Mouse (Mus musculus): Measurements from ENCODE around the gene Dtx3l. TPM values are rescaled to one million over a fixed set of nuclear protein-coding genes. Genes with fewer than 3 reads are reported as not detected.
"Not testable (repeated sequence)": the region's sequence is repeated elsewhere in the genome, so short reads cannot be mapped to it uniquely, and the experiment has no call there.

Gene Dtx3l
- 3.4 and 4.0 TPM in 2 replicates for polyA plus RNA-seq (2014; fragmentation: Nextera tagmentation; extraction: Ambion mirVana)

DNA sequence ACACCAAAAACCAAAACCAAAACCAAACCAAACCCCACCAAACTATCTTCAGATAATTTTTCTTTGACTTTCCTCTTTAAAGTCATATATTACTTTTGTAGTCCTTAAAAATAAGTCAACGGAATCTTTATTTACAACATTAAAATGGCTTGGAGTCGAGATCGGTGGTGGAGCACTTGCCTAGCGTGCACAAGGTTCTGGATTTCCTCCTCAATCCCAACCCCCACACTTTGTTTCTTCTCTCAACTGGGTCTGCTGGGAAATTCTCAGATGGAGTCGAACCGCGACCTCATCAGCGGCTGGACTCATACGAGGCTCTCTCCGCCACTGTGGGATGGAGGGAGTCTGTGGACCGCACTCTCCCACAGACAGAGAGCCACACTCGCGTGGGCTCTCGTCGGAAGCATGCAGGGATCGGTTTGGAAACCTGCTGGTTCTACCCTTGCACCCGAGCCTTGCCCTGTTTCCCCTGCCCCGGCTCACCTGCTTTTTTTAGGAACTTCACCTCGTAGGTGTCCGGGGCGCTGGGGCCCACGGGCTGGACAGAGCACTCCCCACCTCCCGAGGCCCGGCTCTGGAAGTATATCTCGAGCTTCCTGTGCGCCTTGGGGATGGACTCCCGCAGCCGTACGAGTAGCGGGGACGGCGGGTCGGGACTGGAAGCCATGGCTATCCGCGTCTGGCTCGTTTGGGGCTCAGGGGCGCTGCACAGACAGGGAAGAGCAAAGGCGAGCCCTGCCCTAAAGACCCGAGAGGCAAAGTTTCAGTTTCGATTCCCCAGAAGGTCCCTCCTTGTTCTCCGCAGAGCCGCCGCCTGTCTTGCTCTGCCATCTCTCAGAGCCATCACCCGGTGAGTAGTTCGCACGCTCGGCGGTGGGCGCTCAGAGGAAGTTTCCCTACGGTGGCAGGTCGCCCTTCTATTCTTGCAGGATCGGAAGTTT, at the start of gene Dtx3l, which contains the start of gene Parp9:
Gene Dtx3l (minus strand): TSS at position 941 of the 941 bp plus-strand sequence.
Gene Parp9 (plus strand): TSS at position 260 of the 941 bp plus-strand sequence.
- H3K4me1 ChIP-seq (ENCODE audit: control insufficient read depth, insufficient read depth, low read length) = no peaks in the 10 kb centered on the region
- H3K9me3 ChIP-seq (replicated peaks; ENCODE audit: control insufficient read depth, low read length) = no peaks in the 10 kb centered on the region
- H3K27me3 ChIP-seq (ENCODE audit: control insufficient read depth, insufficient read depth, low read length) = no peaks in the 10 kb centered on the region
- H3K9ac ChIP-seq (ENCODE audit: low read depth, low read length) = peak within 1 kb of the TSS; percentile 83
- peak within 1 kb of the TSS; percentile 54; the same call in 1 of the 2 replicates for H3K27ac ChIP-seq (ENCODE audit: low read depth, low read length)
- peak within 1 kb of the TSS; percentile 75 for H3K4me3 ChIP-seq (ENCODE audit: low read depth, low read length)
- peak within 1 kb of the TSS; percentile 87 for H3K4me2 ChIP-seq
- peak; percentile 62; the same call in 1 of the 2 replicates for ATAC-seq (replicated peaks; ENCODE audit: insufficient number of reproducible peaks, low FRiP score, low TSS enrichment)
- H3K36me3 ChIP-seq (ENCODE audit: control insufficient read depth, insufficient read depth, low read length) = no peaks in the 10 kb centered on the region
- 2% methylated on average over 52 of the region's 52 CpGs for WGBS (ENCODE audit: insufficient replicate concordance)

DNA sequence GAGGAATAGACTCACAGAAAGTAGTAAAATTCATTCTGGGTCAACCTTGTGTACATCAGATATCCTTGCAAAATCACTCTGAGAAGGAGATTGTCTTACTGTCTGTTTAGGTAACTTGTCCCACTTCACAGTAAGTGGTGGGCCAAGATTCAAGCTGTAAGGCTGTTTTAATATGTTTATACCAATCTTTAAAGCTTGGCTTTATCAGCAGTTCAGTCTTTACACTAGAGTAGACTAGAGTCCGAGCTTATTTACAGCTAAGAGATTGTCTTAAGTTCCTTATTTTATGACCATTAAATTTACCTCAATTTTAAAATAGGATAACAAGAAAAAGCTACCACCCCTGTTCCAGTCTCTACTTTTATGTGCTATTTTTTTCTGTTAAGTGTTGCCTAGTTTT, 49.0 kb upstream of the Dtx3l start:
- Histone ChIP-seq H3K27me3 (ENCODE audit: control insufficient read depth, insufficient read depth, low read length) (no peaks in the 10 kb centered on the region), H3K4me2 (no peak overlapping the region), H3K9me3 (replicated peaks; ENCODE audit: control insufficient read depth, low read length) (no peaks in the 10 kb centered on the region), H3K4me1 (ENCODE audit: control insufficient read depth, insufficient read depth, low read length) (peaks cover 4% of the 10 kb centered on the region; the same call in 1 of the 2 replicates), H3K9ac (ENCODE audit: low read depth, low read length) (no peak overlapping the region), H3K27ac (ENCODE audit: low read depth, low read length) (no peak overlapping the region), H3K36me3 (ENCODE audit: control insufficient read depth, insufficient read depth, low read length) (no peaks in the 10 kb centered on the region), H3K4me3 (ENCODE audit: low read depth, low read length) (no peak overlapping the region)
- WGBS (ENCODE audit: insufficient replicate concordance) = 74% methylated on average over 1 of the region's 1 CpGs
- no peak for ATAC-seq (replicated peaks; ENCODE audit: insufficient number of reproducible peaks, low FRiP score, low TSS enrichment)

DNA sequence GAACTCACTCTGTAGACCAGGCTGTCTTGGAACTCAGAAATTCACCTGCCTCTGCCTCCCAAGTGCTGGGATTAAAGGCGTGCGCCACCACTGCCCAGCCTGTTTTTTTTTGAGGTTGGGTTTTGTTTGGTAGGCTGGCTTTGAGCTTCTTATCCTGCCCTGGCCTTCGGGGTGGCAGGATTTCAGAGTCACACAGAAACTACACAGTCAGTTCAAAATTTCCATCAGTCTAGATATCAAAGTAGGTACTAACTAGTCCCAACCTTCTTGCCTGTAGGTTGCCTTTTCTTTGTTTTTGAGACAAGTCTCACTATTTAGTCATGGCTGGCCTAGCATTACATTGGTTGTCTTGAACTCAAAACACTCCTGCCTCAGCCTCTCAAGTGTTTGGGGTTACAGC, 45.5 kb upstream of the Dtx3l start:
- Histone ChIP-seq H3K27ac (ENCODE audit: low read depth, low read length) (no peak overlapping the region), H3K9me3 (replicated peaks; ENCODE audit: control insufficient read depth, low read length) (no peaks in the 10 kb centered on the region), H3K4me3 (ENCODE audit: low read depth, low read length) (peak overlapping the region; percentile 95), H3K4me1 (ENCODE audit: control insufficient read depth, insufficient read depth, low read length) (peaks cover 4% of the 10 kb centered on the region; the same call in 1 of the 2 replicates), H3K36me3 (ENCODE audit: control insufficient read depth, insufficient read depth, low read length) (no peaks in the 10 kb centered on the region), H3K9ac (ENCODE audit: low read depth, low read length) (peak overlapping the region; percentile 95), H3K4me2 (peak overlapping the region; percentile 77), H3K27me3 (ENCODE audit: control insufficient read depth, insufficient read depth, low read length) (no peaks in the 10 kb centered on the region)
- no peak for ATAC-seq (replicated peaks; ENCODE audit: insufficient number of reproducible peaks, low FRiP score, low TSS enrichment)
- 55% methylated on average over 3 of the region's 3 CpGs for WGBS (ENCODE audit: insufficient replicate concordance)

- Histone ChIP-seq H3K4me3 (ENCODE audit: low read depth, low read length) (peak overlapping the region; percentile 95), H3K27me3 (ENCODE audit: control insufficient read depth, insufficient read depth, low read length) (no peaks in the 10 kb centered on the region), H3K9me3 (replicated peaks; ENCODE audit: control insufficient read depth, low read length) (no peaks in the 10 kb centered on the region), H3K4me1 (ENCODE audit: control insufficient read depth, insufficient read depth, low read length) (peaks cover 4% of the 10 kb centered on the region; the same call in 1 of the 2 replicates), H3K36me3 (ENCODE audit: control insufficient read depth, insufficient read depth, low read length) (no peaks in the 10 kb centered on the region), H3K27ac (ENCODE audit: low read depth, low read length) (peak overlapping the region; percentile 100), H3K9ac (ENCODE audit: low read depth, low read length) (peak overlapping the region; percentile 95), H3K4me2 (peak overlapping the region; percentile 77)
- under 1% methylated on average over 63 of the region's 86 CpGs for WGBS (ENCODE audit: insufficient replicate concordance)
- ATAC-seq (replicated peaks; ENCODE audit: insufficient number of reproducible peaks, low FRiP score, low TSS enrichment) = peak; percentile 66
Observed at GRCm38 (mm10) chr16:35983517-35984101, 44.7 kb upstream of the Dtx3l start.

- Histone ChIP-seq H3K27me3 (ENCODE audit: control insufficient read depth, insufficient read depth, low read length) (no peaks in the 10 kb centered on the region), H3K27ac (ENCODE audit: low read depth, low read length) (peak overlapping the region; percentile 100), H3K4me3 (ENCODE audit: low read depth, low read length) (peak overlapping the region; percentile 95), H3K36me3 (ENCODE audit: control insufficient read depth, insufficient read depth, low read length) (no peaks in the 10 kb centered on the region), H3K9ac (ENCODE audit: low read depth, low read length) (peak overlapping the region; percentile 95), H3K4me2 (peak overlapping the region; percentile 77), H3K9me3 (replicated peaks; ENCODE audit: control insufficient read depth, low read length) (no peaks in the 10 kb centered on the region), H3K4me1 (ENCODE audit: control insufficient read depth, insufficient read depth, low read length) (peaks cover 4% of the 10 kb centered on the region; the same call in 1 of the 2 replicates)
- WGBS (ENCODE audit: insufficient replicate concordance) = under 1% methylated on average over 48 of the region's 54 CpGs
- ATAC-seq (replicated peaks; ENCODE audit: insufficient number of reproducible peaks, low FRiP score, low TSS enrichment) = peak; percentile 88
Observed at GRCm38 (mm10) chr16:35982902-35983516, 44.1 kb upstream of the Dtx3l start.

DNA sequence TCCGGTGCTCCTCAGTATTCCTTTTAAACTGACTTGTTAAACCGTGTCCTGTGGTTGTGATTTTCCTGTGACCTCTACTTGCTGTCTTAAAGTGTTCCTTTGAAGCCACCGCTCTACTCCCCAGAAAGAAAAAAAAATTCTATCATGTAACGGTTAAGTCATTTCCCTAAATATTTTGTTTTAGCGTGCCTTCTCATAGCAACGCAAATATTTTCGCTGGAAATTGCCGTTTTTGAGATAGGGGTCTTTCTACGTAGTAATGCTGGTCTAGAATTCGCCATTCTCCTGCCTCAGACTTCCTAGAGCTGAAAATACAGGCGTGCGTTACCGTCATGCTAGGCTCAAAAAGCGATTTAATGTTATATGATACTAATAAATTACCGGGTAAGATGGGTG, 43.6 kb upstream of the Dtx3l start:
- no peak for ATAC-seq (replicated peaks; ENCODE audit: insufficient number of reproducible peaks, low FRiP score, low TSS enrichment)
- no peaks in the 10 kb centered on the region for H3K27me3 ChIP-seq (ENCODE audit: control insufficient read depth, insufficient read depth, low read length)
- H3K9me3 ChIP-seq (replicated peaks; ENCODE audit: control insufficient read depth, low read length) = no peaks in the 10 kb centered on the region
- H3K4me1 ChIP-seq (ENCODE audit: control insufficient read depth, insufficient read depth, low read length) = peaks cover 4% of the 10 kb centered on the region; the same call in 1 of the 2 replicates
- peak overlapping the region; percentile 95 for H3K9ac ChIP-seq (ENCODE audit: low read depth, low read length)
- H3K4me3 ChIP-seq (ENCODE audit: low read depth, low read length) = peak overlapping the region; percentile 95
- no peaks in the 10 kb centered on the region for H3K36me3 ChIP-seq (ENCODE audit: control insufficient read depth, insufficient read depth, low read length)
- H3K27ac ChIP-seq (ENCODE audit: low read depth, low read length) = peak overlapping the region; percentile 100; the same call in 1 of the 2 replicates
- WGBS (ENCODE audit: insufficient replicate concordance) = 3% methylated on average over 15 of the region's 15 CpGs
- peak overlapping the region; percentile 77 for H3K4me2 ChIP-seq

DNA sequence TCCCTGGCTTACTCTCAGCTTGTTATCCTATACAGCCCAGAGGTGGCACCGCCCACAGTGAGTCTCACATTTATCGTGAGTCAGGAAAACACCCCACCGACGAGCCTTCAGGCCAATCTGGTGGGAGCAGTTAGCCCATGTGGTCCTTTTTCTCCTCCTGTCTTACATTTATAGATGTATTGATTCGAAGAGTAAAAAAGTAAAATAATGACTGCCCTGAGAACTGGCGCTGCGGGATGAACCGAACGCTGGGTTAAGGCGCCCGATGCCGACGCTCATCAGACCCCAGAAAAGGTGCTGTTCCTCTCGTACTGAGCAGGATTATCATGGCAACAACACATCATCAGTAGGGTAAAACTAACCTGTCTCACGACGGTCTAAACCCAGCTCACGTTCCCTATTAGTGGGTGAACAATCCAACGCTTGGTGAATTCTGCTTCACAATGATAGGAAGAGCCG, 42.4 kb upstream of the Dtx3l start:
- WGBS (ENCODE audit: insufficient replicate concordance) = 42% methylated on average over 19 of the region's 19 CpGs
- Histone ChIP-seq H3K27me3 (ENCODE audit: control insufficient read depth, insufficient read depth, low read length) (no peaks in the 10 kb centered on the region), H3K27ac (ENCODE audit: low read depth, low read length) (no peak overlapping the region), H3K9ac (ENCODE audit: low read depth, low read length) (no peak overlapping the region), H3K4me1 (ENCODE audit: control insufficient read depth, insufficient read depth, low read length) (peaks cover 4% of the 10 kb centered on the region; the same call in 1 of the 2 replicates), H3K4me2 (0 out of 2 replicates have a peak overlapping the region, but pooled peaks have one; percentile 4), H3K4me3 (ENCODE audit: low read depth, low read length) (no peak overlapping the region), H3K9me3 (replicated peaks; ENCODE audit: control insufficient read depth, low read length) (no peaks in the 10 kb centered on the region), H3K36me3 (ENCODE audit: control insufficient read depth, insufficient read depth, low read length) (no peaks in the 10 kb centered on the region)
- ATAC-seq (replicated peaks; ENCODE audit: insufficient number of reproducible peaks, low FRiP score, low TSS enrichment) = peak; percentile 96

DNA sequence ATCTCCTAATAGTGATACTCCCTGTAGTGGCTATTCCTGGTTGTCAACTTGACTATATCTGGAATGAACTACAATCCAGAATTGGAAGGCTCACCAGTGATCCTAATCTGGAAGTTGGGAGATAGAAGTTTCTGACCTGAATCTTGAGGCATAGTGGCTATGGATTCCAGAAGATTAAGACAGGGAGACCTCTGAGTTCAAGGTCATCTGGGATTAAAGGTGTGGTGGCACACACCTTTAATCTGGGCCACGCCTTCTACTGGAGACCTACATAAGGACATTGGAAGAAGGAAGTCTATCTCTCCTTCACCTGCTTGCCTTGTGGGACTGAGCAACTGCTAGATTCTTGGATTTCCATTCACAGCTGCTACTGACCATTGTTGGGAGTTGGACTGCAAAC, 39.5 kb upstream of the Dtx3l start, which contains the start of gene Kpna1:
Gene Kpna1 (plus strand): TSS at position 301 of the 400 bp plus-strand sequence.
- H3K4me2 ChIP-seq; H3K4me3 ChIP-seq (ENCODE audit: low read depth, low read length); H3K9ac ChIP-seq (ENCODE audit: low read depth, low read length); H3K27ac ChIP-seq (ENCODE audit: low read depth, low read length); H3K4me1 ChIP-seq (ENCODE audit: control insufficient read depth, insufficient read depth, low read length); H3K9me3 ChIP-seq (replicated peaks; ENCODE audit: control insufficient read depth, low read length); H3K36me3 ChIP-seq (ENCODE audit: control insufficient read depth, insufficient read depth, low read length); H3K27me3 ChIP-seq (ENCODE audit: control insufficient read depth, insufficient read depth, low read length); ATAC-seq (replicated peaks; ENCODE audit: insufficient number of reproducible peaks, low FRiP score, low TSS enrichment): not testable (repeated sequence)
- WGBS (ENCODE audit: insufficient replicate concordance) = 88% methylated on average over 1 of the region's 1 CpGs

Data from heart, embryonic 11.5 days (tissue).